Mouse (Mus musculus) ES-E14 (cell line): Measurements from ENCODE around the gene Palld.

Experiments used
- CHD2 ChIP-seq: IDR thresholded peaks from 2 replicates; pipeline ENCODE4 v1.6.1; 2014; ENCODE audit warnings: mild to moderate bottlenecking, low read depth, low read length, inconsistent platforms
- HCFC1 ChIP-seq: IDR thresholded peaks from 2 replicates; pipeline ENCODE4 v1.6.1; 2012; ENCODE audit warnings: low read length, inconsistent platforms, borderline replicate concordance; ENCODE audit not compliant: insufficient read depth
- ZC3H11A ChIP-seq: IDR thresholded peaks from 2 replicates; pipeline ENCODE4 v1.6.1; 2012; ENCODE audit warnings: low read depth, mild to moderate bottlenecking, inconsistent platforms, low read length, borderline replicate concordance

DNA sequence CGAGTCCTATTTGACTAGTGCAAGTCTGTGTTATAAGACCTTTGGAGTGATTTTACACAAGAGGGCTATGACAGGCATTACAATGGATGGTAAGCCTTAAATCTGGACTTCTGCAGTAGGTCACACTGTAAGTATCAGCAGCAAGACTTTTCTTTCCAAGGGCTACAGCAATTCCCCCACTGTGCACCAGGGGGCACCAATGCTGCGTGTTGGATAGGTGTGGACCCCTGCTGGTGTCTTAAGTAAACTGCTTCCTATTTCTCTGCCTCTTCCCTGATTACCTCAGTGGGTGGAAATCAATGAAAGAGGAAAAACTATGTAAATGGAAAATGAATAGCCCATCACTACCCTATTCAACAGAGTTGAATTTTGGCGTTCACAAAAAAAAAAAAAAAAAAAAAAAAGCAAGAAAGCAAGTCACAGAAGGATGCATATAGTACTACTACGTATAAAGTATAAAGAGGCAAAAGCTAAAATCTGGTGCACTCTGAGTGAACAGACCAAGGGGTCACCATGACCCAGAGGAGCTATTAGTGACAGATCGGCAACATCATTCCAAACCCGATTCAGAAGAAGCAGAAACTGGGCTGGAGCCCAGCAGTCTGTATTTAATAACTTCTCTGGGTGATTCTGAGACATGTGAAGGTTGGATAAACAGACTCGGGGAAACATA, 362.5 kb downstream of the Palld start:
- TF ChIP-seq HCFC1: 0 out of 2 replicates have a peak, but pooled peaks have one; percentile 24
- TF ChIP-seq ZC3H11A: peak; percentile 90
- no peak for TF ChIP-seq CHD2
